Mouse (Mus musculus): ENCODE results near the gene Stat5b.
A peak's percentile ranks its signal among the peaks of the same experiment; 100 is the strongest.

DNA sequence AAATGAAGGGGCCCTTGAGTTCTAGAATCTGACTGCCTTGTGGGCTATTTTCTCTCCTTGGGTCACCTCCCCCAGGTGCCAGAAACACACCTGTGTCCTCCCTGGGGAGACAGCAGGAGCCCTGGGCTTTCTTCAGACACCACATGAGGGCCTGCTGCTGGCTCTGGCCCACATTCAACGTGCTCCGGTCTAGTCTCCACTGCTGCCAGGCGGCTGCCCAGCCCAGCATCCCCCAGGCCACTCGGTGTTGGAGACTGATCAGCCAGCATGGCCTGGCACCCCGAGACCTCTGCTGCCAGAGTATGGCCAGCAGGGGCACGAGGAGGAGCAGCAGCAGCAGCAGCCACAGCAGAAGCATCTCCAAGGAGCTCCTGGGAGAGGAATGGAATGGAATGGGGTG lies 80.5 kb downstream of the Stat5b start:
- no peak for TF ChIP-seq EP300 (optimal IDR thresholded peaks at IDR 0.05)
- peak; percentile 24 for TF ChIP-seq CTCF (IDR thresholded peaks at IDR 0.05; ENCODE audit: low read depth)
